Mouse (Mus musculus): ENCODE results near the gene Ankrd39.

Gene Ankrd39

GRCm38 (mm10) chr1:36530485-36530884, 16.8 kb downstream of the Ankrd39 start:
- no peak for DNase-seq (ENCODE audit: low spot score in 2 of 2)

GRCm38 (mm10) chr1:36529875-36530274, 17.4 kb downstream of the Ankrd39 start:
- no peak for DNase-seq (ENCODE audit: low spot score in 2 of 2)

- no peak for DNase-seq (ENCODE audit: low spot score in 2 of 2)
These were observed 18.0 kb downstream of the Ankrd39 start for GRCm38 (mm10) chr1:36529274-36529673.

- DNase-seq (ENCODE audit: low spot score in 2 of 2) = no peak
These were observed 18.9 kb downstream of the Ankrd39 start for GRCm38 (mm10) chr1:36528351-36528750.

GRCm38 (mm10) chr1:36526903-36527302, 20.3 kb downstream of the Ankrd39 start:
- no peak for DNase-seq (ENCODE audit: low spot score in 2 of 2)

- DNase-seq (ENCODE audit: low spot score in 2 of 2) = no peak
These were observed 21.5 kb downstream of the Ankrd39 start for GRCm38 (mm10) chr1:36525774-36526173.

- DNase-seq (ENCODE audit: low spot score in 2 of 2) = no peak
These were observed 23.2 kb downstream of the Ankrd39 start for GRCm38 (mm10) chr1:36524058-36524457.

- no peak for DNase-seq (ENCODE audit: low spot score in 2 of 2)
These were observed 23.8 kb downstream of the Ankrd39 start for GRCm38 (mm10) chr1:36523332-36524013.

GRCm38 (mm10) chr1:36522210-36522609, 25.0 kb downstream of the Ankrd39 start:
- no peak for DNase-seq (ENCODE audit: low spot score in 2 of 2)

GRCm38 (mm10) chr1:36519626-36520025, 27.6 kb downstream of the Ankrd39 start:
- DNase-seq (ENCODE audit: low spot score in 2 of 2) = no peak

- DNase-seq (ENCODE audit: low spot score in 2 of 2) = no peak
These were observed 29.0 kb downstream of the Ankrd39 start for GRCm38 (mm10) chr1:36518259-36518658.

- no peak for DNase-seq (ENCODE audit: low spot score in 2 of 2)
These were observed 33.5 kb downstream of the Ankrd39 start for GRCm38 (mm10) chr1:36513718-36514117.

- DNase-seq (ENCODE audit: low spot score in 2 of 2) = no peak
These were observed 33.9 kb downstream of the Ankrd39 start for GRCm38 (mm10) chr1:36513310-36513709.

- no peak for DNase-seq (ENCODE audit: low spot score in 2 of 2)
These were observed 34.3 kb downstream of the Ankrd39 start for GRCm38 (mm10) chr1:36512966-36513280.

- DNase-seq (ENCODE audit: low spot score in 2 of 2) = peak; percentile 36 to 43
These were observed 34.9 kb downstream of the Ankrd39 start for GRCm38 (mm10) chr1:36512089-36512965.

- peak; percentile 99 for DNase-seq (ENCODE audit: low spot score in 2 of 2)
These were observed 35.8 kb downstream of the Ankrd39 start, which contains the start of gene Cnnm3 for GRCm38 (mm10) chr1:36511289-36512021. TSS of gene Cnnm3 (plus strand) at chr1:36511867.

- no peak for DNase-seq (ENCODE audit: low spot score in 2 of 2)
These were observed 39.0 kb downstream of the Ankrd39 start for GRCm38 (mm10) chr1:36508238-36508637.

- peak; percentile 54 to 61 for DNase-seq (ENCODE audit: low spot score in 2 of 2)
These were observed 46.0 kb downstream of the Ankrd39 start for GRCm38 (mm10) chr1:36501261-36501660.

- DNase-seq (ENCODE audit: low spot score in 2 of 2) = no peak
These were observed 49.9 kb downstream of the Ankrd39 start for GRCm38 (mm10) chr1:36497312-36497711.

GRCm38 (mm10) chr1:36496719-36497118, 50.5 kb downstream of the Ankrd39 start:
- no peak for DNase-seq (ENCODE audit: low spot score in 2 of 2)

- no peak for DNase-seq (ENCODE audit: low spot score in 2 of 2)
These were observed 53.9 kb downstream of the Ankrd39 start for GRCm38 (mm10) chr1:36493299-36493698.

GRCm38 (mm10) chr1:36492416-36493139, 54.7 kb downstream of the Ankrd39 start:
- DNase-seq (ENCODE audit: low spot score in 2 of 2) = no peak
